Mouse (Mus musculus) forebrain, embryonic 13.5 days (tissue): Measurements from ENCODE around the gene Hist1h2ad. TPM values are rescaled to one million over a fixed set of nuclear protein-coding genes. Genes with fewer than 3 reads are reported as not detected.
A peak's percentile ranks its signal among the peaks of the same experiment; 100 is the strongest.
"Not testable (repeated sequence)": the region's sequence is repeated elsewhere in the genome, so short reads cannot be mapped to it uniquely, and the experiment has no call there.

ENCODE experiments used
- ATAC-seq: fragments of 200-750 bp; cut with Nextera tagmentation; 2 replicates; pipeline ENCODE4 v1.8.0; 2017
- H3K27ac ChIP-seq: fragments of 300-500 bp; sonication (generic); 2 replicates; pipeline ENCODE4 v1.5.1; 2015; ENCODE audit warnings: inconsistent platforms, mild to moderate bottlenecking, moderate library complexity
- H3K27me3 ChIP-seq: fragments of 300-500 bp; sonication (generic); 2 replicates; pipeline ENCODE4 v1.6.1; 2015; ENCODE audit warnings: mild to moderate bottlenecking, inconsistent platforms
- H3K36me3 ChIP-seq: fragments of 300-500 bp; sonication (generic); 2 replicates; pipeline ENCODE4 v1.6.1; 2015; ENCODE audit warnings: mild to moderate bottlenecking, inconsistent platforms; ENCODE audit not compliant: poor library complexity, severe bottlenecking
- H3K4me1 ChIP-seq: fragments of 300-500 bp; sonication (generic); 2 replicates; pipeline ENCODE4 v1.6.1; 2015; ENCODE audit warnings: inconsistent platforms
- H3K4me2 ChIP-seq: fragments of 300-500 bp; sonication (generic); 2 replicates; pipeline ENCODE4 v1.6.1; 2015; ENCODE audit warnings: inconsistent platforms, mild to moderate bottlenecking, moderate library complexity
- H3K4me3 ChIP-seq: fragments of 300-500 bp; sonication (generic); 2 replicates; pipeline ENCODE4 v1.5.1; 2015; ENCODE audit warnings: mild to moderate bottlenecking, inconsistent platforms
- H3K9ac ChIP-seq: fragments of 300-500 bp; sonication (generic); 2 replicates; pipeline ENCODE4 v1.6.1; 2015; ENCODE audit warnings: mild to moderate bottlenecking, inconsistent platforms
- H3K9me3 ChIP-seq: fragments of 300-500 bp; sonication (generic); replicated peaks from 2 replicates; pipeline ENCODE4 v1.6.1; 2016; ENCODE audit warnings: inconsistent platforms
- WGBS: fragments of 180-500 bp; shearing (Covaris S2); methylation state at CpG from one replicate; pipeline ENCODE4 v1.1.7; 2015; 5-methylcytosine and 5-hydroxymethylcytosine counted together
- polyA plus RNA-seq: library from polyadenylated mRNA; unstranded; fragments of >200 nt; fragmentation: Nextera tagmentation; extraction: Ambion mirVana; gene quantifications from 2 replicates; pipeline ENCODE4 v1.2.1, GENCODE M21; 2015

The Hist1h2ad gene
- polyA plus RNA-seq, 1 experiment from 2014 or later: 4.8 TPM

DNA sequence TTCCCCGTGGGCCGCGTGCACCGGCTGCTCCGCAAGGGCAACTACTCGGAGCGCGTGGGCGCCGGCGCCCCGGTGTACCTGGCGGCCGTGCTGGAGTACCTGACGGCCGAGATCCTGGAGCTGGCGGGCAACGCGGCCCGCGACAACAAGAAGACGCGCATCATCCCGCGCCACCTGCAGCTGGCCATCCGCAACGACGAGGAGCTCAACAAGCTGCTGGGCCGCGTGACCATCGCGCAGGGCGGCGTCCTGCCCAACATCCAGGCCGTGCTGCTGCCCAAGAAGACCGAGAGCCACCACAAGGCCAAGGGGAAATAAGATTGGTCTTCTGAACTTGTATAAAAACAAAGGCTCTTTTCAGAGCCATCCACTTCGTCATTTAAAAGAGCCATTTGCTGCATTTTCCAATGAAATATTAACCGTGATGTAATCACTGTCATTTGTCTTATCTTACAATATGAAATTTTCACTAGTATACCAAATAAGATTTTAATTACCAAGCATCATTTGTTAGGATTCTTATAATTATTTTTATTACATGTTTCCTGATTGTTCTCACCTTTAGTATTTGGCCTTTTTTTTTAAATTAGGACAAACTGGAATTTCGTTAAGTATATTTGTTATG is 477 bp downstream of the Hist1h2ad start:
- WGBS: 0% methylated on average over 12 of the region's 39 CpGs
- not testable (repeated sequence) for ATAC-seq
- H3K4me1 ChIP-seq: peaks cover 37% of the 10 kb centered on the region

DNA sequence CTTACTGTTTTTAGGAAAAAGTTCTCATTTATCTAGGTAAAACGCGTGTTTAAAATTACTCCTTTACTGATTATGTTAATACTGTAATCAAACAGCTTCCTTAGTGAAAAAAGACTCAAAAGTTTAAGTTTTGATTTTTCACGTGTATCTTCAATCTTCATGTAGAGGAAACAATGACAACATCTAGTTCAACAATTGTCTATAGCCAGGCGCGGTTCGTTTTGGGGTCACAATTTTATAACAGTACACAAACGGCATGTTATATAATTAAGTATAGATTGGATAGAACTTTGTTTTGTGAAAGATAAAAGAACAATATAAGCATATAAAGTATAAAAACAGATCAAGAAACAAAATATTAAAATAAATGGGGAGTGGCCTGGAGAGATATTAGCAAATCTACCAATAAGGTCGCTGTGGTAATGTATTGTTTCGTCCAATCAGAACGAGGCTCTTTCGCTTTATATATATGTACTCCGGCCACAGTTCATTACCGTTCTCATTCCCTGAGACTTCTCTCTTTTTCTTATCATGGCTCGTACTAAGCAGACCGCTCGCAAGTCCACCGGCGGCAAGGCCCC is 1.2 kb downstream of the Hist1h2ad start, which contains the start of gene Hist1h3d:
Gene Hist1h3d (plus strand): TSS at position 493 of the 581 bp plus-strand sequence.
- Histone ChIP-seq H3K9me3 (no peaks in the 10 kb centered on the region), H3K27ac (peak within 1 kb of the TSS; percentile 91), H3K4me2 (peak within 1 kb of the TSS; percentile 74), H3K9ac (peak within 1 kb of the TSS; percentile 82), H3K4me3 (peak within 1 kb of the TSS; percentile 48), H3K36me3 (no peaks in the 10 kb centered on the region), H3K27me3 (no peaks in the 10 kb centered on the region), H3K4me1 (peaks cover 33% of the 10 kb centered on the region)
- ATAC-seq: peak; percentile 59
- WGBS: under 1% methylated on average over 17 of the region's 18 CpGs

More for the DNA sequence above, 477 bp downstream of the Hist1h2ad start:
- Histone ChIP-seq H3K27ac (peak overlapping the region; percentile 97), H3K9ac (peak overlapping the region; percentile 65), H3K4me2 (peak overlapping the region; percentile 75), H3K4me3 (peak overlapping the region; percentile 51)
- not testable (repeated sequence) for H3K9me3 ChIP-seq, H3K36me3 ChIP-seq, H3K27me3 ChIP-seq

DNA sequence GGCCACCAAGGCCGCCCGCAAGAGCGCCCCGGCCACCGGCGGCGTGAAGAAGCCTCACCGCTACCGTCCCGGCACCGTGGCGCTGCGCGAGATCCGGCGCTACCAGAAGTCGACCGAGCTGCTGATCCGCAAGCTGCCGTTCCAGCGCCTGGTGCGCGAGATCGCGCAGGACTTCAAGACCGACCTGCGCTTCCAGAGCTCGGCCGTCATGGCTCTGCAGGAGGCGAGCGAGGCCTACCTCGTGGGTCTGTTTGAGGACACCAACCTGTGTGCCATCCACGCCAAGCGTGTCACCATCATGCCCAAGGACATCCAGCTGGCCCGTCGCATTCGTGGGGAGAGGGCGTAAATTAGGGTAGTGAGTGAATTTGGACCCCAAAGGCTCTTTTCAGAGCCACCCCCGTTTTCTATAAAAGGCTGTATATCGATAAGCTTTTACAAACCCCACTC is 1.7 kb downstream of the Hist1h2ad start:
- 0% methylated on average over 9 of the region's 40 CpGs for WGBS
- ATAC-seq: not testable (repeated sequence)

DNA sequence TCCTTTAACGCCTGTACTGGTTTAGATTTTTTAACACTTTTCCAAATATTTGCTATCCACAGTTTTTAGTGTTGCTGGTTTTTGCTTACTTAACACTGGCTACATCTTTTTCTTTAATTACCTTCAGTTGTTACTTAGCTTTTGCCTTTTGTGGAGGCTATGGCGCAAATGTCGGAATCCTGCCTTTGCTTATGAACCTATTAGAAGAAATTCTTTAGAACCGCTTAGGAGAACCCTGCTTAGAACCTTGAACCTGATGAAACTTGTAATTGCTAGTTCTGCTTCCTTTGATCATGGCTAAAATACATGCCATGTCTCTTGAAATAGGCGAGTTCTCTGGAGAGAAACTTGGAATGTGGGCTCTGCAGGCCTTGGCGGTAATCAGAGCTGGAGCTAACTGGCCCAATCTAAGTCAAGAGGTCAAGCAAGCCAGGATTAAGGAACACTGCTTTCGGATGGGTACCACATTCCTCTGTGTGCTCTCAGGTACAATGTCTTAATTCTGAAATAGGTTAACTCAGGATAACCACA is 2.2 kb downstream of the Hist1h2ad start:
- 2% methylated on average over 7 of the region's 7 CpGs for WGBS
- H3K4me2 ChIP-seq: peak overlapping the region; percentile 74
- no peaks in the 10 kb centered on the region for H3K27me3 ChIP-seq
- H3K27ac ChIP-seq: peak overlapping the region; percentile 91
- H3K4me3 ChIP-seq: peak overlapping the region; percentile 48
- no peaks in the 10 kb centered on the region for H3K36me3 ChIP-seq
- H3K9me3 ChIP-seq: no peaks in the 10 kb centered on the region
- H3K9ac ChIP-seq: peak overlapping the region; percentile 82
- ATAC-seq: no peak
- peaks cover 32% of the 10 kb centered on the region for H3K4me1 ChIP-seq

More for the DNA sequence above, 1.7 kb downstream of the Hist1h2ad start:
- Histone ChIP-seq H3K4me3 (peak overlapping the region; percentile 48), H3K27ac (peak overlapping the region; percentile 91), H3K9ac (peak overlapping the region; percentile 82), H3K4me2 (peak overlapping the region; percentile 74), H3K4me1 (peaks cover 32% of the 10 kb centered on the region)
- H3K27me3 ChIP-seq, H3K9me3 ChIP-seq, H3K36me3 ChIP-seq: not testable (repeated sequence)

GRCm38 (mm10) chr13:23576906-23577639 is 2.9 kb downstream of the Hist1h2ad start:
- Histone ChIP-seq H3K9me3 (no peaks in the 10 kb centered on the region), H3K9ac (peak overlapping the region; percentile 82), H3K4me2 (peak overlapping the region; percentile 74), H3K4me3 (peak overlapping the region; percentile 48), H3K27me3 (no peaks in the 10 kb centered on the region), H3K36me3 (no peaks in the 10 kb centered on the region), H3K27ac (peak overlapping the region; percentile 91), H3K4me1 (peaks cover 35% of the 10 kb centered on the region)
- ATAC-seq: no peak
- WGBS: 41% methylated on average over 6 of the region's 6 CpGs

GRCm38 (mm10) chr13:23577835-23578234 is 3.7 kb downstream of the Hist1h2ad start:
- no peak overlapping the region for H3K4me3 ChIP-seq
- ATAC-seq: no peak
- H3K27ac ChIP-seq: peak overlapping the region; percentile 25; the same call in 1 of the 2 replicates
- no peaks in the 10 kb centered on the region for H3K9me3 ChIP-seq
- H3K27me3 ChIP-seq: no peaks in the 10 kb centered on the region
- peaks cover 35% of the 10 kb centered on the region for H3K4me1 ChIP-seq
- no peaks in the 10 kb centered on the region for H3K36me3 ChIP-seq
- WGBS: 88% methylated on average over 1 of the region's 1 CpGs
- H3K9ac ChIP-seq: no peak overlapping the region
- no peak overlapping the region for H3K4me2 ChIP-seq

GRCm38 (mm10) chr13:23581408-23582218 is 7.4 kb downstream of the Hist1h2ad start, which contains the start of gene Hist1h4d:
Hist1h4d (plus strand) TSS chr13:23581598.
- Histone ChIP-seq H3K4me1 (peaks cover 43% of the 10 kb centered on the region), H3K4me3 (peak within 1 kb of the TSS; percentile 54), H3K36me3 (no peaks in the 10 kb centered on the region), H3K27ac (peak within 1 kb of the TSS; percentile 99), H3K4me2 (peak within 1 kb of the TSS; percentile 89), H3K9ac (peak within 1 kb of the TSS; percentile 86), H3K9me3 (no peaks in the 10 kb centered on the region), H3K27me3 (no peaks in the 10 kb centered on the region)
- ATAC-seq: peak; percentile 91
- under 1% methylated on average over 43 of the region's 43 CpGs for WGBS

GRCm38 (mm10) chr13:23582219-23583056 is 8.3 kb downstream of the Hist1h2ad start:
- H3K9me3 ChIP-seq: no peaks in the 10 kb centered on the region
- H3K4me3 ChIP-seq: peak overlapping the region; percentile 54
- WGBS: 4% methylated on average over 6 of the region's 6 CpGs
- no peak for ATAC-seq
- peak overlapping the region; percentile 99 for H3K27ac ChIP-seq
- H3K4me2 ChIP-seq: peak overlapping the region; percentile 89
- H3K9ac ChIP-seq: peak overlapping the region; percentile 86
- H3K36me3 ChIP-seq: no peaks in the 10 kb centered on the region
- H3K27me3 ChIP-seq: no peaks in the 10 kb centered on the region
- H3K4me1 ChIP-seq: peaks cover 41% of the 10 kb centered on the region

DNA sequence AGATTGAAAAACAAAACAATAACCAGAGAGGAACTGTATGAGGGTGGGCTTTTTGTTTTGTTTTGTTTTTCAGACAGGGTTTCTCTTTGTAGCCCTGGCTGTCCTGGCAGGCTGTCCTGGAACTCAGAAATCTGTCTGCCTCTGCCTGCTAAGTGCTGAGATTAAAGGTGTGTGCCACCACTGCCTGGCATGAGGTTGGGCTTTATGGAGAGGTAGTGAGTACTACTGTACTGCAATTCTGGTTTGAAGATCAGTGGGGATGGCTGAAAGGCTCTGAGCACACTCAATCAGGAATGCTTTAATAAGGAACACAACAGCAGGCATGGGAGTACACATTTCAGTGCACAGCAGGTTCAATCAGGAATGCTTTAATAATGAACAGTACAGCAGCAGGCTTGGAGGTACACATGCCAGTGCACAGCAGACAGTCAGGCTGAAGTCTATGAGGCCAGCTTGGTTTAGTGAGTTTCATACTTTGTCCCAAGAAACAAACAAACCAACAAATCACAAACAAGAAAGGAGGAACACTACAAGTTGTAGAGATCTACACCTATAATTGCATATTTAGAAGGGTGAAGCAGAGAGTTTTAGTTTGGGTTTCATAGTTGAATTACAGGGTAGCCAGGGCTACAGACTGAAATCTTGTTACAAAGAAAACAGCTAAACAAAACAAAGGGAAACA is 9.3 kb downstream of the Hist1h2ad start:
- H3K4me2 ChIP-seq: peak overlapping the region; percentile 89
- no peaks in the 10 kb centered on the region for H3K27me3 ChIP-seq
- peak overlapping the region; percentile 99 for H3K27ac ChIP-seq
- H3K9me3 ChIP-seq: no peaks in the 10 kb centered on the region
- H3K4me3 ChIP-seq: no peak overlapping the region
- H3K9ac ChIP-seq: peak overlapping the region; percentile 31; the same call in 1 of the 2 replicates
- H3K4me1 ChIP-seq: peaks cover 40% of the 10 kb centered on the region
- no peak for ATAC-seq
- H3K36me3 ChIP-seq: no peaks in the 10 kb centered on the region

DNA sequence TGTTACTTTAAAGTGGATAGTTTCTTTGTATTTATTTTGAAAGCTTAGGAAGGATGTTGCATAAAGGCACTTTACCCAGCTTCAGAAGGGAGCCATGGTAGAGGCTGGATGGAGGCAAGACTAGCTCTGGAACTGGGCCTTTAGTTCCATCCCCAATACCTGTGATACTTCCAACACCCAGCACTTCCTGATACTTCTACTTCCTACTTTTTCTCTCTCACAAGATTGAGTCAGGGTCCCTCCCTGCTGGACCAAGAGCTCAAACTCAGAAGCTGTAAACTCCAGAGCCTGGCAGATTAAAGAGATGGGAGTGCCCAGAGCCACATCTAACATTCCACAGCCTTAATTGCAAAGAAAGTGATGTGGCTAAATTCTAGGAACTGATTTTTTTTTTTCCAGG is 10.2 kb downstream of the Hist1h2ad start:
- no peaks in the 10 kb centered on the region for H3K27me3 ChIP-seq
- no peaks in the 10 kb centered on the region for H3K36me3 ChIP-seq
- ATAC-seq: no peak
- no peaks in the 10 kb centered on the region for H3K9me3 ChIP-seq
- H3K9ac ChIP-seq: peak overlapping the region; percentile 85
- H3K27ac ChIP-seq: peak overlapping the region; percentile 99
- H3K4me1 ChIP-seq: peaks cover 40% of the 10 kb centered on the region
- peak overlapping the region; percentile 50 for H3K4me3 ChIP-seq
- H3K4me2 ChIP-seq: peak overlapping the region; percentile 76
